Mouse (Mus musculus): ENCODE data around the gene Psmd4. TPM values are rescaled to one million over a fixed set of nuclear protein-coding genes. Genes with fewer than 3 reads are reported as not detected.
A peak's percentile ranks its signal among the peaks of the same experiment; 100 is the strongest.

The Psmd4 gene
- polyA plus RNA-seq, 1 experiment from 2014 or later = 229 TPM

GRCm38 (mm10) chr3:95007706-95008105 is 34.7 kb downstream of the Psmd4 start:
- Histone ChIP-seq H3K27ac (ENCODE audit: low read length) (peak overlapping the region; percentile 48), H3K9ac (replicated peaks; ENCODE audit: low read depth, low read length) (no peak overlapping the region), H3K9me3 (ENCODE audit: control insufficient read depth, low read depth, low read length) (no peaks in the 10 kb centered on the region), H3K27me3 (ENCODE audit: control insufficient read depth, insufficient read depth, low read length) (no peaks in the 10 kb centered on the region), H3K4me1 (ENCODE audit: control insufficient read depth, insufficient read depth, low read length) (peaks cover 11% of the 10 kb centered on the region), H3K4me2 (replicated peaks; ENCODE audit: low read depth, low read length) (no peak overlapping the region), H3K36me3 (ENCODE audit: control insufficient read depth, insufficient read depth, low read length) (peaks cover 79% of the 10 kb centered on the region), H3K4me3 (ENCODE audit: low read depth, low read length) (no peak overlapping the region)
- ATAC-seq (ENCODE audit: insufficient number of reproducible peaks, insufficient read depth, low FRiP score, low read depth) = no peak
- WGBS = 86% methylated on average over 9 of the region's 9 CpGs

GRCm38 (mm10) chr3:95005651-95006050 is 36.8 kb downstream of the Psmd4 start:
- Histone ChIP-seq H3K4me3 (ENCODE audit: low read depth, low read length) (no peak overlapping the region), H3K27ac (ENCODE audit: low read length) (no peak overlapping the region), H3K4me2 (replicated peaks; ENCODE audit: low read depth, low read length) (no peak overlapping the region), H3K27me3 (ENCODE audit: control insufficient read depth, insufficient read depth, low read length) (no peaks in the 10 kb centered on the region), H3K9ac (replicated peaks; ENCODE audit: low read depth, low read length) (no peak overlapping the region), H3K4me1 (ENCODE audit: control insufficient read depth, insufficient read depth, low read length) (peaks cover 11% of the 10 kb centered on the region), H3K9me3 (ENCODE audit: control insufficient read depth, low read depth, low read length) (no peaks in the 10 kb centered on the region), H3K36me3 (ENCODE audit: control insufficient read depth, insufficient read depth, low read length) (peaks cover 73% of the 10 kb centered on the region)
- WGBS = 89% methylated on average over 3 of the region's 3 CpGs
- no peak for ATAC-seq (ENCODE audit: insufficient number of reproducible peaks, insufficient read depth, low FRiP score, low read depth)

- Histone ChIP-seq H3K9me3 (ENCODE audit: control insufficient read depth, low read depth, low read length) (no peaks in the 10 kb centered on the region), H3K4me1 (ENCODE audit: control insufficient read depth, insufficient read depth, low read length) (peaks cover 11% of the 10 kb centered on the region), H3K9ac (replicated peaks; ENCODE audit: low read depth, low read length) (no peak overlapping the region), H3K4me2 (replicated peaks; ENCODE audit: low read depth, low read length) (no peak overlapping the region), H3K27ac (ENCODE audit: low read length) (no peak overlapping the region), H3K4me3 (ENCODE audit: low read depth, low read length) (no peak overlapping the region), H3K36me3 (ENCODE audit: control insufficient read depth, insufficient read depth, low read length) (peaks cover 72% of the 10 kb centered on the region), H3K27me3 (ENCODE audit: control insufficient read depth, insufficient read depth, low read length) (no peaks in the 10 kb centered on the region)
- ATAC-seq (ENCODE audit: insufficient number of reproducible peaks, insufficient read depth, low FRiP score, low read depth) = no peak
Measured at GRCm38 (mm10) chr3:95003273-95003672, 39.1 kb downstream of the Psmd4 start.

- no peak overlapping the region for H3K9ac ChIP-seq (replicated peaks; ENCODE audit: low read depth, low read length)
- H3K4me1 ChIP-seq (ENCODE audit: control insufficient read depth, insufficient read depth, low read length) = peaks cover 11% of the 10 kb centered on the region
- peaks cover 72% of the 10 kb centered on the region for H3K36me3 ChIP-seq (ENCODE audit: control insufficient read depth, insufficient read depth, low read length)
- no peak overlapping the region for H3K4me3 ChIP-seq (ENCODE audit: low read depth, low read length)
- no peak for ATAC-seq (ENCODE audit: insufficient number of reproducible peaks, insufficient read depth, low FRiP score, low read depth)
- H3K27me3 ChIP-seq (ENCODE audit: control insufficient read depth, insufficient read depth, low read length) = no peaks in the 10 kb centered on the region
- WGBS = 84% methylated on average over 4 of the region's 4 CpGs
- no peak overlapping the region for H3K4me2 ChIP-seq (replicated peaks; ENCODE audit: low read depth, low read length)
- H3K27ac ChIP-seq (ENCODE audit: low read length) = no peak overlapping the region
- H3K9me3 ChIP-seq (ENCODE audit: control insufficient read depth, low read depth, low read length) = no peaks in the 10 kb centered on the region
Measured at GRCm38 (mm10) chr3:95002569-95002968, 39.8 kb downstream of the Psmd4 start.

- Histone ChIP-seq H3K27ac (ENCODE audit: low read length) (no peak overlapping the region), H3K4me3 (ENCODE audit: low read depth, low read length) (no peak overlapping the region), H3K36me3 (ENCODE audit: control insufficient read depth, insufficient read depth, low read length) (peaks cover 81% of the 10 kb centered on the region), H3K27me3 (ENCODE audit: control insufficient read depth, insufficient read depth, low read length) (no peaks in the 10 kb centered on the region), H3K9ac (replicated peaks; ENCODE audit: low read depth, low read length) (no peak overlapping the region), H3K9me3 (ENCODE audit: control insufficient read depth, low read depth, low read length) (no peaks in the 10 kb centered on the region), H3K4me2 (replicated peaks; ENCODE audit: low read depth, low read length) (no peak overlapping the region), H3K4me1 (ENCODE audit: control insufficient read depth, insufficient read depth, low read length) (no peaks in the 10 kb centered on the region)
- no peak for ATAC-seq (ENCODE audit: insufficient number of reproducible peaks, insufficient read depth, low FRiP score, low read depth)
- 40% methylated on average over 2 of the region's 2 CpGs for WGBS
Measured at GRCm38 (mm10) chr3:94996946-94997345, 45.5 kb downstream of the Psmd4 start.

GRCm38 (mm10) chr3:94989159-94989761 is 53.2 kb downstream of the Psmd4 start:
- no peak overlapping the region for H3K4me2 ChIP-seq (replicated peaks; ENCODE audit: low read depth, low read length)
- H3K9me3 ChIP-seq (ENCODE audit: control insufficient read depth, low read depth, low read length) = no peaks in the 10 kb centered on the region
- peaks cover 42% of the 10 kb centered on the region for H3K36me3 ChIP-seq (ENCODE audit: control insufficient read depth, insufficient read depth, low read length)
- H3K4me3 ChIP-seq (ENCODE audit: low read depth, low read length) = no peak overlapping the region
- H3K27me3 ChIP-seq (ENCODE audit: control insufficient read depth, insufficient read depth, low read length) = no peaks in the 10 kb centered on the region
- peaks cover 18% of the 10 kb centered on the region for H3K4me1 ChIP-seq (ENCODE audit: control insufficient read depth, insufficient read depth, low read length)
- H3K27ac ChIP-seq (ENCODE audit: low read length) = peak overlapping the region; percentile 68
- WGBS = 18% methylated on average over 9 of the region's 9 CpGs
- peak; percentile 53; the same call in 1 of the 2 replicates for ATAC-seq (ENCODE audit: insufficient number of reproducible peaks, insufficient read depth, low FRiP score, low read depth)
- H3K9ac ChIP-seq (replicated peaks; ENCODE audit: low read depth, low read length) = no peak overlapping the region

- Histone ChIP-seq H3K9me3 (ENCODE audit: control insufficient read depth, low read depth, low read length) (no peaks in the 10 kb centered on the region), H3K4me1 (ENCODE audit: control insufficient read depth, insufficient read depth, low read length) (peaks cover 18% of the 10 kb centered on the region), H3K9ac (replicated peaks; ENCODE audit: low read depth, low read length) (no peak overlapping the region), H3K36me3 (ENCODE audit: control insufficient read depth, insufficient read depth, low read length) (peaks cover 34% of the 10 kb centered on the region), H3K27ac (ENCODE audit: low read length) (no peak overlapping the region), H3K27me3 (ENCODE audit: control insufficient read depth, insufficient read depth, low read length) (no peaks in the 10 kb centered on the region), H3K4me2 (replicated peaks; ENCODE audit: low read depth, low read length) (no peak overlapping the region), H3K4me3 (ENCODE audit: low read depth, low read length) (no peak overlapping the region)
- ATAC-seq (ENCODE audit: insufficient number of reproducible peaks, insufficient read depth, low FRiP score, low read depth) = no peak
Measured at GRCm38 (mm10) chr3:94987578-94987977, 54.8 kb downstream of the Psmd4 start.

- no peaks in the 10 kb centered on the region for H3K27me3 ChIP-seq (ENCODE audit: control insufficient read depth, insufficient read depth, low read length)
- peaks cover 18% of the 10 kb centered on the region for H3K4me1 ChIP-seq (ENCODE audit: control insufficient read depth, insufficient read depth, low read length)
- H3K4me3 ChIP-seq (ENCODE audit: low read depth, low read length) = no peak overlapping the region
- H3K9ac ChIP-seq (replicated peaks; ENCODE audit: low read depth, low read length) = no peak overlapping the region
- no peaks in the 10 kb centered on the region for H3K9me3 ChIP-seq (ENCODE audit: control insufficient read depth, low read depth, low read length)
- peaks cover 35% of the 10 kb centered on the region for H3K36me3 ChIP-seq (ENCODE audit: control insufficient read depth, insufficient read depth, low read length)
- H3K4me2 ChIP-seq (replicated peaks; ENCODE audit: low read depth, low read length) = no peak overlapping the region
- WGBS = 96% methylated on average over 2 of the region's 2 CpGs
- H3K27ac ChIP-seq (ENCODE audit: low read length) = no peak overlapping the region
- ATAC-seq (ENCODE audit: insufficient number of reproducible peaks, insufficient read depth, low FRiP score, low read depth) = no peak
Measured at GRCm38 (mm10) chr3:94985513-94985912, 56.9 kb downstream of the Psmd4 start.

GRCm38 (mm10) chr3:94984312-94984711 is 58.1 kb downstream of the Psmd4 start:
- ATAC-seq (ENCODE audit: insufficient number of reproducible peaks, insufficient read depth, low FRiP score, low read depth) = no peak
- H3K4me3 ChIP-seq (ENCODE audit: low read depth, low read length) = no peak overlapping the region
- no peak overlapping the region for H3K27ac ChIP-seq (ENCODE audit: low read length)
- no peak overlapping the region for H3K9ac ChIP-seq (replicated peaks; ENCODE audit: low read depth, low read length)
- no peaks in the 10 kb centered on the region for H3K9me3 ChIP-seq (ENCODE audit: control insufficient read depth, low read depth, low read length)
- peaks cover 14% of the 10 kb centered on the region for H3K4me1 ChIP-seq (ENCODE audit: control insufficient read depth, insufficient read depth, low read length)
- H3K4me2 ChIP-seq (replicated peaks; ENCODE audit: low read depth, low read length) = no peak overlapping the region
- H3K36me3 ChIP-seq (ENCODE audit: control insufficient read depth, insufficient read depth, low read length) = peaks cover 35% of the 10 kb centered on the region
- WGBS = 90% methylated on average over 11 of the region's 11 CpGs
- H3K27me3 ChIP-seq (ENCODE audit: control insufficient read depth, insufficient read depth, low read length) = no peaks in the 10 kb centered on the region

All from stomach, embryonic 14.5 days (tissue).